Mouse (Mus musculus): ENCODE data around the gene Adcy1. TPM values are rescaled to one million over a fixed set of nuclear protein-coding genes. Genes with fewer than 3 reads are reported as not detected.

Gene Adcy1
- polyA plus RNA-seq, 1 experiment from 2014 or later = 10.9 TPM

GRCm38 (mm10) chr11:7113046-7113445, 49.8 kb downstream of the Adcy1 start:
- H3K27ac ChIP-seq (ENCODE audit: low read length) = no peak overlapping the region
- ATAC-seq = 0 out of 2 replicates have a peak, but pooled peaks have one; percentile 8
- 66% methylated on average over 4 of the region's 4 CpGs for WGBS
- no peak overlapping the region for H3K4me3 ChIP-seq (ENCODE audit: low read depth, low read length)
- peaks cover 8% of the 10 kb centered on the region; the same call in 1 of the 2 replicates for H3K4me1 ChIP-seq (ENCODE audit: control insufficient read depth, insufficient read depth, low read length)
- no peak overlapping the region for H3K9ac ChIP-seq (ENCODE audit: low read depth, low read length)
- H3K27me3 ChIP-seq (ENCODE audit: control insufficient read depth, insufficient read depth, low read depth, low read length) = no peaks in the 10 kb centered on the region
- no peak overlapping the region for H3K4me2 ChIP-seq (ENCODE audit: low read length)
- H3K9me3 ChIP-seq (replicated peaks; ENCODE audit: control insufficient read depth, low read length, poor library complexity, severe bottlenecking) = no peaks in the 10 kb centered on the region
- H3K36me3 ChIP-seq (ENCODE audit: control insufficient read depth, insufficient read depth, low read length) = no peaks in the 10 kb centered on the region; the same call in 1 of the 2 replicates

GRCm38 (mm10) chr11:7113687-7114086, 50.4 kb downstream of the Adcy1 start:
- Histone ChIP-seq H3K9ac (ENCODE audit: low read depth, low read length) (no peak overlapping the region), H3K4me2 (ENCODE audit: low read length) (no peak overlapping the region), H3K27me3 (ENCODE audit: control insufficient read depth, insufficient read depth, low read depth, low read length) (no peaks in the 10 kb centered on the region), H3K27ac (ENCODE audit: low read length) (peak overlapping the region; percentile 55; the same call in 1 of the 2 replicates), H3K4me1 (ENCODE audit: control insufficient read depth, insufficient read depth, low read length) (peaks cover 8% of the 10 kb centered on the region; the same call in 1 of the 2 replicates), H3K36me3 (ENCODE audit: control insufficient read depth, insufficient read depth, low read length) (no peaks in the 10 kb centered on the region; the same call in 1 of the 2 replicates), H3K4me3 (ENCODE audit: low read depth, low read length) (no peak overlapping the region), H3K9me3 (replicated peaks; ENCODE audit: control insufficient read depth, low read length, poor library complexity, severe bottlenecking) (no peaks in the 10 kb centered on the region)
- ATAC-seq = no peak
- WGBS = 52% methylated on average over 5 of the region's 6 CpGs

- Histone ChIP-seq H3K9ac (ENCODE audit: low read depth, low read length) (no peak overlapping the region), H3K27ac (ENCODE audit: low read length) (peak overlapping the region; percentile 55; the same call in 1 of the 2 replicates), H3K4me2 (ENCODE audit: low read length) (no peak overlapping the region), H3K4me3 (ENCODE audit: low read depth, low read length) (no peak overlapping the region), H3K4me1 (ENCODE audit: control insufficient read depth, insufficient read depth, low read length) (peaks cover 8% of the 10 kb centered on the region; the same call in 1 of the 2 replicates), H3K9me3 (replicated peaks; ENCODE audit: control insufficient read depth, low read length, poor library complexity, severe bottlenecking) (no peaks in the 10 kb centered on the region), H3K27me3 (ENCODE audit: control insufficient read depth, insufficient read depth, low read depth, low read length) (no peaks in the 10 kb centered on the region), H3K36me3 (ENCODE audit: control insufficient read depth, insufficient read depth, low read length) (no peaks in the 10 kb centered on the region)
- WGBS = 60% methylated on average over 9 of the region's 9 CpGs
- ATAC-seq = no peak
These were observed 51.0 kb downstream of the Adcy1 start for GRCm38 (mm10) chr11:7114312-7114711.

GRCm38 (mm10) chr11:7116647-7117046, 53.4 kb downstream of the Adcy1 start:
- 63% methylated on average over 2 of the region's 2 CpGs for WGBS
- Histone ChIP-seq H3K4me1 (ENCODE audit: control insufficient read depth, insufficient read depth, low read length) (peaks cover 8% of the 10 kb centered on the region; the same call in 1 of the 2 replicates), H3K36me3 (ENCODE audit: control insufficient read depth, insufficient read depth, low read length) (no peaks in the 10 kb centered on the region), H3K9ac (ENCODE audit: low read depth, low read length) (no peak overlapping the region), H3K4me2 (ENCODE audit: low read length) (no peak overlapping the region), H3K9me3 (replicated peaks; ENCODE audit: control insufficient read depth, low read length, poor library complexity, severe bottlenecking) (no peaks in the 10 kb centered on the region), H3K4me3 (ENCODE audit: low read depth, low read length) (no peak overlapping the region), H3K27me3 (ENCODE audit: control insufficient read depth, insufficient read depth, low read depth, low read length) (no peaks in the 10 kb centered on the region), H3K27ac (ENCODE audit: low read length) (no peak overlapping the region)
- ATAC-seq = no peak

GRCm38 (mm10) chr11:7129319-7130051, 66.2 kb downstream of the Adcy1 start:
- H3K4me3 ChIP-seq (ENCODE audit: low read depth, low read length) = no peak overlapping the region
- peaks cover 6% of the 10 kb centered on the region for H3K36me3 ChIP-seq (ENCODE audit: control insufficient read depth, insufficient read depth, low read length)
- no peaks in the 10 kb centered on the region for H3K9me3 ChIP-seq (replicated peaks; ENCODE audit: control insufficient read depth, low read length, poor library complexity, severe bottlenecking)
- H3K4me1 ChIP-seq (ENCODE audit: control insufficient read depth, insufficient read depth, low read length) = no peaks in the 10 kb centered on the region
- no peak for ATAC-seq
- no peak overlapping the region for H3K9ac ChIP-seq (ENCODE audit: low read depth, low read length)
- WGBS = 64% methylated on average over 8 of the region's 8 CpGs
- no peaks in the 10 kb centered on the region for H3K27me3 ChIP-seq (ENCODE audit: control insufficient read depth, insufficient read depth, low read depth, low read length)
- H3K27ac ChIP-seq (ENCODE audit: low read length) = no peak overlapping the region
- no peak overlapping the region for H3K4me2 ChIP-seq (ENCODE audit: low read length)

- no peak for ATAC-seq
- H3K9ac ChIP-seq (ENCODE audit: low read depth, low read length) = no peak overlapping the region
- H3K27ac ChIP-seq (ENCODE audit: low read length) = no peak overlapping the region
- H3K36me3 ChIP-seq (ENCODE audit: control insufficient read depth, insufficient read depth, low read length) = peaks cover 6% of the 10 kb centered on the region
- no peak overlapping the region for H3K4me3 ChIP-seq (ENCODE audit: low read depth, low read length)
- no peaks in the 10 kb centered on the region for H3K27me3 ChIP-seq (ENCODE audit: control insufficient read depth, insufficient read depth, low read depth, low read length)
- 93% methylated on average over 7 of the region's 7 CpGs for WGBS
- H3K4me1 ChIP-seq (ENCODE audit: control insufficient read depth, insufficient read depth, low read length) = no peaks in the 10 kb centered on the region
- H3K9me3 ChIP-seq (replicated peaks; ENCODE audit: control insufficient read depth, low read length, poor library complexity, severe bottlenecking) = no peaks in the 10 kb centered on the region
- no peak overlapping the region for H3K4me2 ChIP-seq (ENCODE audit: low read length)
These were observed 69.6 kb downstream of the Adcy1 start for GRCm38 (mm10) chr11:7132736-7133387.

- Histone ChIP-seq H3K4me1 (ENCODE audit: control insufficient read depth, insufficient read depth, low read length) (no peaks in the 10 kb centered on the region), H3K9ac (ENCODE audit: low read depth, low read length) (no peak overlapping the region), H3K4me2 (ENCODE audit: low read length) (no peak overlapping the region), H3K4me3 (ENCODE audit: low read depth, low read length) (no peak overlapping the region), H3K36me3 (ENCODE audit: control insufficient read depth, insufficient read depth, low read length) (peaks cover 6% of the 10 kb centered on the region), H3K9me3 (replicated peaks; ENCODE audit: control insufficient read depth, low read length, poor library complexity, severe bottlenecking) (no peaks in the 10 kb centered on the region), H3K27ac (ENCODE audit: low read length) (no peak overlapping the region), H3K27me3 (ENCODE audit: control insufficient read depth, insufficient read depth, low read depth, low read length) (no peaks in the 10 kb centered on the region)
- ATAC-seq = no peak
- 91% methylated on average over 5 of the region's 5 CpGs for WGBS
These were observed 70.4 kb downstream of the Adcy1 start for GRCm38 (mm10) chr11:7133736-7134135.

- H3K4me3 ChIP-seq (ENCODE audit: low read depth, low read length) = no peak overlapping the region
- no peak overlapping the region for H3K9ac ChIP-seq (ENCODE audit: low read depth, low read length)
- no peaks in the 10 kb centered on the region for H3K9me3 ChIP-seq (replicated peaks; ENCODE audit: control insufficient read depth, low read length, poor library complexity, severe bottlenecking)
- H3K27ac ChIP-seq (ENCODE audit: low read length) = no peak overlapping the region
- H3K27me3 ChIP-seq (ENCODE audit: control insufficient read depth, insufficient read depth, low read depth, low read length) = no peaks in the 10 kb centered on the region
- H3K4me1 ChIP-seq (ENCODE audit: control insufficient read depth, insufficient read depth, low read length) = no peaks in the 10 kb centered on the region
- 81% methylated on average over 5 of the region's 5 CpGs for WGBS
- H3K36me3 ChIP-seq (ENCODE audit: control insufficient read depth, insufficient read depth, low read length) = peaks cover 10% of the 10 kb centered on the region
- no peak for ATAC-seq
- no peak overlapping the region for H3K4me2 ChIP-seq (ENCODE audit: low read length)
These were observed 71.0 kb downstream of the Adcy1 start for GRCm38 (mm10) chr11:7134319-7134718.

- H3K4me3 ChIP-seq (ENCODE audit: low read depth, low read length) = no peak overlapping the region
- H3K9me3 ChIP-seq (replicated peaks; ENCODE audit: control insufficient read depth, low read length, poor library complexity, severe bottlenecking) = no peaks in the 10 kb centered on the region
- H3K27ac ChIP-seq (ENCODE audit: low read length) = no peak overlapping the region
- no peak overlapping the region for H3K4me2 ChIP-seq (ENCODE audit: low read length)
- H3K9ac ChIP-seq (ENCODE audit: low read depth, low read length) = no peak overlapping the region
- H3K4me1 ChIP-seq (ENCODE audit: control insufficient read depth, insufficient read depth, low read length) = no peaks in the 10 kb centered on the region
- H3K27me3 ChIP-seq (ENCODE audit: control insufficient read depth, insufficient read depth, low read depth, low read length) = no peaks in the 10 kb centered on the region
- ATAC-seq = peak; percentile 41; the same call in 1 of the 2 replicates
- H3K36me3 ChIP-seq (ENCODE audit: control insufficient read depth, insufficient read depth, low read length) = peaks cover 13% of the 10 kb centered on the region
- 49% methylated on average over 6 of the region's 6 CpGs for WGBS
These were observed 72.0 kb downstream of the Adcy1 start for GRCm38 (mm10) chr11:7135301-7135700.
